10 mouse cellular contexts compared by ENCODE assay signal in genomic region chr10:14759665-14760558, GRCm38 (mm10). TPM values are rescaled to one million over a fixed set of nuclear protein-coding genes. Genes with fewer than 3 reads are reported as not detected.
DNase-seq lines count a peak whose midpoint lies in the region; ATAC-seq lines count a peak whose summit lies in the region.
"Had no signal": no experiment of that assay in that cellular context is flagged by ENCODE, and none has a peak within 500 bp of the region (broad histone marks: within the 10 kb centered on the region; RNA-seq: fewer than 3 reads in every experiment).

No protein-coding gene starts in this region.

- intact Hi-C loops in heart, postnatal 14 days (cut with DNase I), result no loop called here

- H3K4me2 ChIP-seq in heart, embryonic 11.5 days, result peak overlapping the region; percentile 86
- no peak overlapping the region for H3K4me2 ChIP-seq in liver, embryonic 16.5 days (ENCODE audit: low read depth, low read length)
- peak overlapping the region; percentile 70 for H3K4me2 ChIP-seq in stomach, embryonic 15.5 days

- H3K4me3 ChIP-seq in heart, embryonic 11.5 days (ENCODE audit: low read depth, low read length), result peak overlapping the region; percentile 47
- peak overlapping the region; percentile 5; the same call in 1 of the 2 replicates for H3K4me3 ChIP-seq in liver, embryonic 16.5 days (ENCODE audit: low read depth, low read length)
- H3K4me3 ChIP-seq in stomach, embryonic 15.5 days (replicated peaks), result peak overlapping the region; percentile 34

- H3K9me3 ChIP-seq in heart, embryonic 11.5 days (replicated peaks; ENCODE audit: control insufficient read depth, low read length), result no peaks in the 10 kb centered on the region
- no peaks in the 10 kb centered on the region for H3K9me3 ChIP-seq in liver, embryonic 16.5 days (replicated peaks; ENCODE audit: control insufficient read depth, low read length)
- no peaks in the 10 kb centered on the region for H3K9me3 ChIP-seq in stomach, embryonic 15.5 days

- no peak for DNase-seq in heart, postnatal 14 days
- DNase-seq in NIH3T3 (ENCODE audit: low read depth), result peak; percentile 5
- peak; percentile 13 for DNase-seq in forelimb bud, embryonic 11.5 days (ENCODE audit: low read depth, low spot score)
- DNase-seq in adrenal gland, postnatal 10 days, result no peak
- DNase-seq in kidney, adult 11 months, result no peak

- ATAC-seq in heart, embryonic 11.5 days (replicated peaks; ENCODE audit: insufficient number of reproducible peaks, low FRiP score, low TSS enrichment), result no peak; the same call in 1 of the 2 replicates
- no peak for ATAC-seq in liver, embryonic 16.5 days (ENCODE audit: low read depth)
- no peak; the same call in 1 of the 2 replicates for ATAC-seq in stomach, embryonic 15.5 days (ENCODE audit: insufficient read depth, low FRiP score, low read depth)

- WGBS in heart, embryonic 11.5 days (ENCODE audit: insufficient replicate concordance), result 3% methylated on average over 35 of the region's 35 CpGs
- 3% methylated on average over 35 of the region's 35 CpGs for WGBS in liver, embryonic 16.5 days (ENCODE audit: insufficient replicate concordance)
- 2% methylated on average over 35 of the region's 35 CpGs for WGBS in stomach, embryonic 15.5 days

- peaks cover 10% of the 10 kb centered on the region; the same call in 1 of the 2 replicates for H3K27me3 ChIP-seq in heart, embryonic 11.5 days (ENCODE audit: control insufficient read depth, insufficient read depth, low read length)
- peaks cover 6% of the 10 kb centered on the region for H3K27me3 ChIP-seq in liver, embryonic 16.5 days (ENCODE audit: control insufficient read depth, insufficient read depth, low read depth, low read length)
- H3K27me3 ChIP-seq in stomach, embryonic 15.5 days (replicated peaks), result peaks cover 4% of the 10 kb centered on the region; the same call in 1 of the 2 replicates

- H3K4me1 ChIP-seq in heart, embryonic 11.5 days (ENCODE audit: control insufficient read depth, insufficient read depth, low read length), result no peaks in the 10 kb centered on the region
- no peaks in the 10 kb centered on the region for H3K4me1 ChIP-seq in liver, embryonic 16.5 days (ENCODE audit: control insufficient read depth, low read depth, low read length)
- H3K4me1 ChIP-seq in stomach, embryonic 15.5 days, result no peaks in the 10 kb centered on the region

- H3K27ac ChIP-seq in heart, embryonic 11.5 days (ENCODE audit: low read depth, low read length), result no peak overlapping the region
- no peak overlapping the region for H3K27ac ChIP-seq in liver, embryonic 16.5 days (ENCODE audit: low read length)
- no peak overlapping the region for H3K27ac ChIP-seq in stomach, embryonic 15.5 days

- H3K9ac ChIP-seq in heart, embryonic 11.5 days (ENCODE audit: low read depth, low read length), result no peak overlapping the region; the same call in 1 of the 2 replicates
- no peak overlapping the region for H3K9ac ChIP-seq in liver, embryonic 16.5 days (ENCODE audit: low read depth, low read length)
- no peak overlapping the region for H3K9ac ChIP-seq in stomach, embryonic 15.5 days

- no peaks in the 10 kb centered on the region for H3K36me3 ChIP-seq in heart, embryonic 11.5 days (ENCODE audit: control insufficient read depth, insufficient read depth, low read length)
- H3K36me3 ChIP-seq in liver, embryonic 16.5 days (ENCODE audit: control insufficient read depth, insufficient read depth), result no peaks in the 10 kb centered on the region
- no peaks in the 10 kb centered on the region for H3K36me3 ChIP-seq in stomach, embryonic 15.5 days

RNA-seq across cellular contexts. Expression of gene Gje1, which starts 41.9 kb away (rescaled TPM):
- not detected in 2 replicates for polyA plus RNA-seq in heart, embryonic 11.5 days (2014; fragmentation: Nextera tagmentation; extraction: Ambion mirVana)
- not detected for total RNA-seq in heart, postnatal 14 days (2021)
- not detected in 2 replicates for polyA plus RNA-seq in liver, embryonic 16.5 days (2015; fragmentation: Nextera tagmentation; extraction: Ambion mirVana)
- polyA plus RNA-seq in stomach, embryonic 15.5 days (2015; fragmentation: Nextera tagmentation; extraction: Ambion mirVana), result not detected in 2 replicates
- total RNA-seq in adrenal gland, postnatal 10 days (2021), result not detected
- total RNA-seq: gastrocnemius, postnatal 4 days had no signal
- polyA plus RNA-seq: spleen, adult 2 months had no signal

RNA-seq across cellular contexts. Expression of gene Nmbr, which starts 54.5 kb away (rescaled TPM):
- polyA plus RNA-seq in heart, embryonic 11.5 days (2014; fragmentation: Nextera tagmentation; extraction: Ambion mirVana), result 0.19 and 0.31 TPM in 2 replicates
- not detected for total RNA-seq in heart, postnatal 14 days (2021)
- polyA plus RNA-seq in liver, embryonic 16.5 days (2015; fragmentation: Nextera tagmentation; extraction: Ambion mirVana), result 0.06 TPM in 1 of 2 replicates, not detected in the other
- polyA plus RNA-seq in stomach, embryonic 15.5 days (2015; fragmentation: Nextera tagmentation; extraction: Ambion mirVana), result 0.18 and 0.33 TPM in 2 replicates
- total RNA-seq in adrenal gland, postnatal 10 days (2021), result not detected
- total RNA-seq: gastrocnemius, postnatal 4 days had no signal
- polyA plus RNA-seq: spleen, adult 2 months had no signal

RNA-seq across cellular contexts. Expression of gene Vta1, which starts 54.6 kb away (rescaled TPM):
- polyA plus RNA-seq in heart, embryonic 11.5 days (2014; fragmentation: Nextera tagmentation; extraction: Ambion mirVana), result 91.8 and 93.6 TPM in 2 replicates
- total RNA-seq in heart, postnatal 14 days (2021), result 10 to 100 TPM; 30.6 to 32.7 TPM
- polyA plus RNA-seq in liver, embryonic 16.5 days (2015; fragmentation: Nextera tagmentation; extraction: Ambion mirVana), result 33.6 and 38.1 TPM in 2 replicates
- 86.1 and 90.6 TPM in 2 replicates for polyA plus RNA-seq in stomach, embryonic 15.5 days (2015; fragmentation: Nextera tagmentation; extraction: Ambion mirVana)
- 10 to 100 TPM; 47.9 to 51.1 TPM for total RNA-seq in adrenal gland, postnatal 10 days (2021)

Comparison
In these comparisons a context has a peak if more than half of its experiments do, and no peak if none do; other contexts are left out.
1. DNase-seq: peak in NIH3T3 (single experiment) and forelimb bud, embryonic 11.5 days (single experiment); none in heart, postnatal 14 days (0 of 2), adrenal gland, postnatal 10 days (single experiment) and kidney, adult 11 months (single experiment).
2. Peak in every context shown above with its lines, with median percentiles within 50 percentile points of each other: H3K4me3 ChIP-seq.